Mouse (Mus musculus) intestine, embryonic 14.5 days (tissue): ENCODE data around the gene Dqx1. TPM values are rescaled to one million over a fixed set of nuclear protein-coding genes. Genes with fewer than 3 reads are reported as not detected.

Source experiments
- ATAC-seq: fragments of 200-750 bp; cut with Nextera tagmentation; replicated peaks from 2 replicates; pipeline ENCODE4 v1.8.0; 2017; ENCODE audit warnings: low read depth, moderate number of reproducible peaks, moderate TSS enrichment, moderate library complexity; ENCODE audit not compliant: low FRiP score, low TSS enrichment
- DNase-seq: peaks from one replicate; pipeline ENCODE4 v3.0.0-alpha.2; 2018; ENCODE audit warnings: low spot score
- H3K27ac ChIP-seq: fragments of 300-500 bp; sonication (generic); 2 replicates; pipeline ENCODE4 v1.5.1; 2014; ENCODE audit warnings: low read depth, mild to moderate bottlenecking, control low read depth
- H3K27me3 ChIP-seq: fragments of 300-500 bp; sonication (generic); replicated peaks from 2 replicates; pipeline ENCODE4 v1.6.1; 2014; ENCODE audit warnings: low read length, control low read depth; ENCODE audit not compliant: control insufficient read depth, insufficient read depth
- H3K36me3 ChIP-seq: fragments of 300-500 bp; sonication (generic); 2 replicates; pipeline ENCODE4 v1.6.1; 2014; ENCODE audit warnings: low read length, control low read depth; ENCODE audit not compliant: control insufficient read depth, insufficient read depth
- H3K4me1 ChIP-seq: fragments of 300-500 bp; sonication (generic); replicated peaks from 2 replicates; pipeline ENCODE4 v1.6.1; 2014; ENCODE audit warnings: low read length, control low read depth, mixed read lengths; ENCODE audit not compliant: control insufficient read depth, insufficient read depth
- H3K4me2 ChIP-seq: fragments of 300-500 bp; sonication (generic); 2 replicates; pipeline ENCODE4 v1.6.1; 2014; ENCODE audit warnings: low read length
- H3K4me3 ChIP-seq: fragments of 300-500 bp; sonication (generic); 2 replicates; pipeline ENCODE4 v1.5.1; 2014; ENCODE audit warnings: low read depth, low read length, control low read depth, mixed read lengths
- H3K9ac ChIP-seq: fragments of 300-500 bp; sonication (generic); 2 replicates; pipeline ENCODE4 v1.6.1; 2014; ENCODE audit warnings: mild to moderate bottlenecking, low read length
- H3K9me3 ChIP-seq: fragments of 300-500 bp; sonication (generic); 2 replicates; pipeline ENCODE4 v1.6.1; 2016; ENCODE audit warnings: low read length, control low read depth; ENCODE audit not compliant: control insufficient read depth
- WGBS: fragments of 180-500 bp; shearing (Covaris S2); extraction: QIAGEN DNeasy Blood & Tissue Kit; methylation state at CpG from one replicate; pipeline ENCODE4 v1.1.7; 2014; 5-methylcytosine and 5-hydroxymethylcytosine counted together
- polyA plus RNA-seq: library from polyadenylated mRNA; unstranded; fragments of >200 nt; fragmentation: Nextera tagmentation; extraction: Ambion mirVana; gene quantifications from 2 replicates; pipeline ENCODE4 v1.2.1, GENCODE M21; 2014

Gene Dqx1
- polyA plus RNA-seq, 1 experiment from 2014 or later = 8.2 TPM

- WGBS = under 1% methylated on average over 53 of the region's 58 CpGs
- ATAC-seq = peak; percentile 53
- peak overlapping the region; percentile 24 for H3K4me3 ChIP-seq
- H3K27me3 ChIP-seq = peaks cover 98% of the 10 kb centered on the region
- peak overlapping the region; percentile 34; the same call in 1 of the 2 replicates for H3K27ac ChIP-seq
- no peak overlapping the region for H3K9ac ChIP-seq
- H3K36me3 ChIP-seq = no peaks in the 10 kb centered on the region
- DNase-seq = peak; percentile 90
- H3K4me1 ChIP-seq = no peaks in the 10 kb centered on the region; the same call in none of the 2 replicates
- no peak overlapping the region for H3K4me2 ChIP-seq
- no peaks in the 10 kb centered on the region for H3K9me3 ChIP-seq
Measured at GRCm38 (mm10) chr6:83070311-83071219, 12.9 kb downstream of the Dqx1 start.

GRCm38 (mm10) chr6:83071220-83071619 lies 13.6 kb downstream of the Dqx1 start:
- Histone ChIP-seq H3K9me3 (no peaks in the 10 kb centered on the region), H3K4me1 (no peaks in the 10 kb centered on the region; the same call in none of the 2 replicates), H3K9ac (no peak overlapping the region), H3K27ac (no peak overlapping the region), H3K4me3 (peak overlapping the region; percentile 24; the same call in 1 of the 2 replicates), H3K36me3 (no peaks in the 10 kb centered on the region), H3K4me2 (no peak overlapping the region; the same call in 1 of the 2 replicates), H3K27me3 (peaks cover 98% of the 10 kb centered on the region)
- under 1% methylated on average over 22 of the region's 24 CpGs for WGBS
- peak; percentile 72 for ATAC-seq
- peak; percentile 71 for DNase-seq

- H3K4me2 ChIP-seq = no peak overlapping the region
- H3K27me3 ChIP-seq = peaks cover 71% of the 10 kb centered on the region
- H3K4me1 ChIP-seq = peaks cover 12% of the 10 kb centered on the region
- H3K9ac ChIP-seq = no peak overlapping the region
- H3K36me3 ChIP-seq = peaks cover 2% of the 10 kb centered on the region; the same call in 1 of the 2 replicates
- 16% methylated on average over 2 of the region's 2 CpGs for WGBS
- DNase-seq (no peak), ATAC-seq (no peak)
- H3K9me3 ChIP-seq = no peaks in the 10 kb centered on the region
- no peak overlapping the region for H3K27ac ChIP-seq
- H3K4me3 ChIP-seq = no peak overlapping the region
Measured at GRCm38 (mm10) chr6:83074979-83075378, 17.3 kb downstream of the Dqx1 start.

- under 1% methylated on average over 52 of the region's 54 CpGs for WGBS
- no peak for DNase-seq
- peaks cover 17% of the 10 kb centered on the region for H3K36me3 ChIP-seq
Measured at GRCm38 (mm10) chr6:83077630-83078323, 20.1 kb downstream of the Dqx1 start, which contains the start of gene Pcgf1. Gene Pcgf1 (plus strand): TSS chr6:83077869.

GRCm38 (mm10) chr6:83078324-83078858 lies 20.7 kb downstream of the Dqx1 start:
- Histone ChIP-seq H3K9me3 (no peaks in the 10 kb centered on the region), H3K4me2 (peak overlapping the region; percentile 96), H3K4me1 (peaks cover 12% of the 10 kb centered on the region), H3K36me3 (peaks cover 17% of the 10 kb centered on the region), H3K9ac (peak overlapping the region; percentile 68), H3K27me3 (peaks cover 48% of the 10 kb centered on the region), H3K27ac (peak overlapping the region; percentile 77), H3K4me3 (peak overlapping the region; percentile 73)
- peak; percentile 100 for DNase-seq
- under 1% methylated on average over 46 of the region's 46 CpGs for WGBS
- peak; percentile 90 for ATAC-seq

More at GRCm38 (mm10) chr6:83077630-83078323, 20.1 kb downstream of the Dqx1 start, which contains the start of gene Pcgf1:
- Histone ChIP-seq H3K27ac (peak within 1 kb of the TSS; percentile 77), H3K9ac (peak within 1 kb of the TSS; percentile 68), H3K4me3 (peak within 1 kb of the TSS; percentile 73), H3K4me2 (peak within 1 kb of the TSS; percentile 96), H3K27me3 (peaks cover 47% of the 10 kb centered on the region), H3K9me3 (no peaks in the 10 kb centered on the region), H3K4me1 (peaks cover 12% of the 10 kb centered on the region)
- peak; percentile 70 for ATAC-seq

GRCm38 (mm10) chr6:83080210-83080609 lies 22.6 kb downstream of the Dqx1 start:
- Histone ChIP-seq H3K4me2 (no peak overlapping the region), H3K4me1 (peaks cover 12% of the 10 kb centered on the region), H3K4me3 (no peak overlapping the region), H3K36me3 (peaks cover 17% of the 10 kb centered on the region), H3K27ac (no peak overlapping the region), H3K27me3 (peaks cover 48% of the 10 kb centered on the region), H3K9ac (no peak overlapping the region), H3K9me3 (no peaks in the 10 kb centered on the region)
- DNase-seq = no peak
- ATAC-seq = no peak
- WGBS = 93% methylated on average over 5 of the region's 5 CpGs

GRCm38 (mm10) chr6:83083497-83083896 lies 25.9 kb downstream of the Dqx1 start:
- Histone ChIP-seq H3K4me1 (peaks cover 19% of the 10 kb centered on the region), H3K4me3 (no peak overlapping the region), H3K4me2 (no peak overlapping the region), H3K27me3 (peaks cover 59% of the 10 kb centered on the region), H3K36me3 (peaks cover 17% of the 10 kb centered on the region), H3K9ac (no peak overlapping the region), H3K9me3 (no peaks in the 10 kb centered on the region), H3K27ac (no peak overlapping the region)
- WGBS = 21% methylated on average over 5 of the region's 5 CpGs
- DNase-seq = no peak
- ATAC-seq = no peak

GRCm38 (mm10) chr6:83084477-83084876 lies 26.8 kb downstream of the Dqx1 start:
- Histone ChIP-seq H3K9ac (no peak overlapping the region), H3K4me1 (peaks cover 14% of the 10 kb centered on the region), H3K4me2 (no peak overlapping the region)

More at GRCm38 (mm10) chr6:83084477-83084876, 26.8 kb downstream of the Dqx1 start:
- Histone ChIP-seq H3K27me3 (peaks cover 67% of the 10 kb centered on the region), H3K4me3 (no peak overlapping the region), H3K27ac (no peak overlapping the region), H3K36me3 (peaks cover 17% of the 10 kb centered on the region), H3K9me3 (no peaks in the 10 kb centered on the region)
- no peak for ATAC-seq
- WGBS = 10% methylated on average over 6 of the region's 6 CpGs
- no peak for DNase-seq
